Mouse (Mus musculus) stomach, embryonic 15.5 days (tissue): Measurements from ENCODE around the gene Gm10837. TPM values are rescaled to one million over a fixed set of nuclear protein-coding genes. Genes with fewer than 3 reads are reported as not detected.

Source experiments
- ATAC-seq: fragments of 200-750 bp; cut with Nextera tagmentation; 2 replicates; pipeline ENCODE4 v1.8.0; 2017; ENCODE audit warnings: low read depth, moderate number of reproducible peaks, moderate TSS enrichment; ENCODE audit not compliant: insufficient read depth, low FRiP score
- H3K27ac ChIP-seq: fragments of 300-500 bp; sonication (generic); 2 replicates; pipeline ENCODE4 v1.5.1; 2015; ENCODE audit warnings: mild to moderate bottlenecking, inconsistent platforms
- H3K27me3 ChIP-seq: fragments of 300-500 bp; sonication (generic); replicated peaks from 2 replicates; pipeline ENCODE4 v1.6.1; 2015; ENCODE audit warnings: inconsistent platforms
- H3K36me3 ChIP-seq: fragments of 300-500 bp; sonication (generic); 2 replicates; pipeline ENCODE4 v1.6.1; 2015; ENCODE audit warnings: inconsistent platforms
- H3K4me1 ChIP-seq: fragments of 300-500 bp; sonication (generic); 2 replicates; pipeline ENCODE4 v1.6.1; 2015; ENCODE audit warnings: inconsistent platforms
- H3K4me2 ChIP-seq: fragments of 300-500 bp; sonication (generic); 2 replicates; pipeline ENCODE4 v1.6.1; 2015; ENCODE audit warnings: mild to moderate bottlenecking, inconsistent platforms
- H3K4me3 ChIP-seq: fragments of 300-500 bp; sonication (generic); replicated peaks from 2 replicates; pipeline ENCODE4 v1.5.1; 2015; ENCODE audit warnings: inconsistent platforms
- H3K9ac ChIP-seq: fragments of 300-500 bp; sonication (generic); 2 replicates; pipeline ENCODE4 v1.6.1; 2015; ENCODE audit warnings: inconsistent platforms
- H3K9me3 ChIP-seq: fragments of 300-500 bp; sonication (generic); 2 replicates; pipeline ENCODE4 v1.6.1; 2016; ENCODE audit warnings: inconsistent platforms
- WGBS: fragments of 180-500 bp; shearing (Covaris S2); methylation state at CpG from one replicate; pipeline ENCODE4 v1.1.7; 2015; 5-methylcytosine and 5-hydroxymethylcytosine counted together
- polyA plus RNA-seq: library from polyadenylated mRNA; unstranded; fragments of >200 nt; fragmentation: Nextera tagmentation; extraction: Ambion mirVana; gene quantifications from 2 replicates; pipeline ENCODE4 v1.2.1, GENCODE M21; 2015

The Gm10837 gene
- polyA plus RNA-seq, 1 experiment from 2014 or later: not detected

- peaks cover 97% of the 10 kb centered on the region for H3K27me3 ChIP-seq
- WGBS: 55% methylated on average over 7 of the region's 7 CpGs
- H3K4me2 ChIP-seq: no peak overlapping the region
Observed at GRCm38 (mm10) chr14:122466756-122467362, 23.5 kb upstream of the Gm10837 start.

GRCm38 (mm10) chr14:122467926-122468841 lies 22.2 kb upstream of the Gm10837 start:
- no peak overlapping the region for H3K9ac ChIP-seq
- H3K4me1 ChIP-seq: peaks cover 23% of the 10 kb centered on the region
- 7% methylated on average over 23 of the region's 23 CpGs for WGBS
- H3K27me3 ChIP-seq: peaks cover 96% of the 10 kb centered on the region
- H3K27ac ChIP-seq: no peak overlapping the region
- no peak overlapping the region for H3K4me2 ChIP-seq
- no peak overlapping the region for H3K4me3 ChIP-seq
- H3K36me3 ChIP-seq: no peaks in the 10 kb centered on the region
- ATAC-seq: no peak
- H3K9me3 ChIP-seq: no peaks in the 10 kb centered on the region

More at GRCm38 (mm10) chr14:122466756-122467362, 23.5 kb upstream of the Gm10837 start:
- Histone ChIP-seq H3K4me1 (peaks cover 23% of the 10 kb centered on the region), H3K27ac (no peak overlapping the region), H3K9me3 (no peaks in the 10 kb centered on the region), H3K4me3 (no peak overlapping the region), H3K9ac (no peak overlapping the region), H3K36me3 (no peaks in the 10 kb centered on the region)
- no peak for ATAC-seq

GRCm38 (mm10) chr14:122468971-122469755 lies 21.2 kb upstream of the Gm10837 start:
- peaks cover 96% of the 10 kb centered on the region for H3K27me3 ChIP-seq
- no peak overlapping the region for H3K4me2 ChIP-seq
- no peak overlapping the region for H3K27ac ChIP-seq
- WGBS: 3% methylated on average over 28 of the region's 28 CpGs
- no peak for ATAC-seq
- no peak overlapping the region for H3K4me3 ChIP-seq
- no peak overlapping the region for H3K9ac ChIP-seq
- peaks cover 18% of the 10 kb centered on the region for H3K4me1 ChIP-seq
- H3K9me3 ChIP-seq: no peaks in the 10 kb centered on the region
- H3K36me3 ChIP-seq: no peaks in the 10 kb centered on the region

GRCm38 (mm10) chr14:122471449-122472085 lies 18.8 kb upstream of the Gm10837 start:
- H3K9ac ChIP-seq: no peak overlapping the region
- H3K27me3 ChIP-seq: peaks cover 95% of the 10 kb centered on the region
- ATAC-seq: no peak
- peaks cover 19% of the 10 kb centered on the region for H3K4me1 ChIP-seq
- H3K36me3 ChIP-seq: no peaks in the 10 kb centered on the region
- WGBS: 9% methylated on average over 29 of the region's 31 CpGs
- H3K9me3 ChIP-seq: no peaks in the 10 kb centered on the region
- H3K4me2 ChIP-seq: no peak overlapping the region
- H3K27ac ChIP-seq: no peak overlapping the region
- H3K4me3 ChIP-seq: no peak overlapping the region

GRCm38 (mm10) chr14:122472161-122472560 lies 18.2 kb upstream of the Gm10837 start:
- H3K27ac ChIP-seq: no peak overlapping the region
- no peaks in the 10 kb centered on the region for H3K9me3 ChIP-seq
- H3K36me3 ChIP-seq: no peaks in the 10 kb centered on the region
- H3K4me3 ChIP-seq: no peak overlapping the region
- ATAC-seq: no peak
- peaks cover 93% of the 10 kb centered on the region for H3K27me3 ChIP-seq
- H3K4me2 ChIP-seq: no peak overlapping the region
- H3K9ac ChIP-seq: no peak overlapping the region
- WGBS: under 1% methylated on average over 13 of the region's 13 CpGs
- peaks cover 19% of the 10 kb centered on the region for H3K4me1 ChIP-seq

- H3K9me3 ChIP-seq: no peaks in the 10 kb centered on the region
- H3K4me2 ChIP-seq: no peak overlapping the region
- peaks cover 19% of the 10 kb centered on the region for H3K4me1 ChIP-seq
- under 1% methylated on average over 5 of the region's 5 CpGs for WGBS
- no peak overlapping the region for H3K4me3 ChIP-seq
- no peak for ATAC-seq
- no peak overlapping the region for H3K27ac ChIP-seq
- no peaks in the 10 kb centered on the region for H3K36me3 ChIP-seq
- H3K27me3 ChIP-seq: peaks cover 93% of the 10 kb centered on the region
- H3K9ac ChIP-seq: no peak overlapping the region
Observed at GRCm38 (mm10) chr14:122472647-122473046, 17.7 kb upstream of the Gm10837 start.

GRCm38 (mm10) chr14:122473211-122473751 lies 17.1 kb upstream of the Gm10837 start:
- no peak for ATAC-seq
- no peaks in the 10 kb centered on the region for H3K9me3 ChIP-seq
- peaks cover 93% of the 10 kb centered on the region for H3K27me3 ChIP-seq
- H3K4me1 ChIP-seq: peaks cover 19% of the 10 kb centered on the region
- no peak overlapping the region for H3K9ac ChIP-seq
- H3K4me2 ChIP-seq: no peak overlapping the region
- no peak overlapping the region for H3K27ac ChIP-seq
- no peaks in the 10 kb centered on the region for H3K36me3 ChIP-seq
- whole genome bisulfite sequencing: 1% methylated on average over 17 of the region's 17 CpGs
- H3K4me3 ChIP-seq: no peak overlapping the region

GRCm38 (mm10) chr14:122474041-122474890 lies 16.1 kb upstream of the Gm10837 start:
- Histone ChIP-seq H3K27me3 (peaks cover 92% of the 10 kb centered on the region), H3K4me1 (peaks cover 19% of the 10 kb centered on the region), H3K9me3 (no peaks in the 10 kb centered on the region), H3K27ac (no peak overlapping the region), H3K4me2 (peak overlapping the region; percentile 71), H3K36me3 (no peaks in the 10 kb centered on the region), H3K4me3 (peak overlapping the region; percentile 37), H3K9ac (no peak overlapping the region)
- WGBS: 0% methylated on average over 56 of the region's 57 CpGs
- ATAC-seq: no peak

- WGBS: under 1% methylated on average over 45 of the region's 73 CpGs
Observed at GRCm38 (mm10) chr14:122474891-122475556, 15.4 kb upstream of the Gm10837 start, which contains the start of gene Zic2. Zic2 (plus strand) TSS chr14:122475435.

GRCm38 (mm10) chr14:122475557-122476040 lies 14.8 kb upstream of the Gm10837 start:
- ATAC-seq: no peak
- Histone ChIP-seq H3K4me2 (peak overlapping the region; percentile 71), H3K9me3 (no peaks in the 10 kb centered on the region), H3K27ac (no peak overlapping the region), H3K36me3 (no peaks in the 10 kb centered on the region), H3K4me3 (peak overlapping the region; percentile 37), H3K9ac (no peak overlapping the region), H3K4me1 (peaks cover 19% of the 10 kb centered on the region), H3K27me3 (peaks cover 85% of the 10 kb centered on the region)
- under 1% methylated on average over 65 of the region's 65 CpGs for WGBS

More at GRCm38 (mm10) chr14:122474891-122475556, 15.4 kb upstream of the Gm10837 start, which contains the start of gene Zic2:
- peaks cover 84% of the 10 kb centered on the region for H3K27me3 ChIP-seq
- no peak within 1 kb of the TSS for H3K27ac ChIP-seq
- peak within 1 kb of the TSS; percentile 71 for H3K4me2 ChIP-seq
- peak; percentile 13; the same call in 1 of the 2 replicates for ATAC-seq
- no peaks in the 10 kb centered on the region for H3K9me3 ChIP-seq
- peak within 1 kb of the TSS; percentile 37 for H3K4me3 ChIP-seq
- no peaks in the 10 kb centered on the region for H3K36me3 ChIP-seq
- peaks cover 19% of the 10 kb centered on the region for H3K4me1 ChIP-seq
- no peak within 1 kb of the TSS for H3K9ac ChIP-seq
